Mouse (Mus musculus): ENCODE measurements at regions not wholly inside any gene's neighbourhood (a gene's known extent, or its start where the extent isn't known, plus 50 kb on each side); places are given as distances from the start of the nearest gene placed in this dataset.

- DNase-seq (ENCODE audit: low spot score in 2 of 2) = no peak
Measured at GRCm38 (mm10) chr12:109951884-109952456, 326.9 kb upstream of the Dio3 start.

DNA sequence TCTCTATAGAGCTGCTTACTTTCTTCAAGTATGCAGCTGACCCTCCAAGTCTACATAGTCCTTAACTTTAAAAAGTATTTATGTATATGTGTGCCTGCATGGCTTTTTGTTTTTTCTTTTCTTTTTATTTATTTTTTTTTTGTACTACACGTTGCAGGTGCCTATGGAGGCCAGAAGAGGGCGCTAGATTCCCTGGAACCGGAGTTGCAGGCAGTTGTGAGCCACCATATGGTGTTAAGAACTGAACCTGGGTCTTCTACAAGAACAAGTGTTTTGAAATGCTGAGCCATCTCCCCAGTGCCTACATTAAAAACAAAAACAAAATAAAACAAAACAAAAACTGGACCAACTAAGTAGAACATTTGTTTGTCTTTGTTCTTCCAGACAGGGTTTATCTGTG is 325.9 kb upstream of the Dio3 start:
- no peak for DNase-seq (ENCODE audit: low spot score in 2 of 2)

DNA sequence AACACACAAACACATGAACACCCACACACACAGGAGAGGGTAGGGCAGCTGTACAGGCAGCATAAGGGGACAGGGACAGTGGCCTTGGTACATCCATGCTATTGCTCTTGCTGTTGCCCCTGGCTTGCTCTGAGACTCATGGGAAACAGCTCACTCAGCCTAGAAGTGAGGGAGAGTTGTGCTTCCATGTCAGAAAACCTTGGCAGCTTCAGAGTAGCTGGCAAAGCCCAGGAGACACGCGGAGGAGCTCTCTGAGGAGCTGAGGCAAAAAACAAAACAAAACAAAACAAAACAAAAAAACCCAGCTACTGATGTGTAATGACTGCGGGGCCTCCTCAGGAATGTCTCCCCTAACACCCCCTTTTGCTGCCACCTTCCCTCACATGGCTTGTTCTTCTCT is 321.6 kb upstream of the Dio3 start:
- no peak for DNase-seq (ENCODE audit: low spot score in 2 of 2)

GRCm38 (mm10) chr12:109958357-109959085 is 320.3 kb upstream of the Dio3 start:
- DNase-seq (ENCODE audit: low spot score in 2 of 2) = peak; percentile 64 to 76

DNA sequence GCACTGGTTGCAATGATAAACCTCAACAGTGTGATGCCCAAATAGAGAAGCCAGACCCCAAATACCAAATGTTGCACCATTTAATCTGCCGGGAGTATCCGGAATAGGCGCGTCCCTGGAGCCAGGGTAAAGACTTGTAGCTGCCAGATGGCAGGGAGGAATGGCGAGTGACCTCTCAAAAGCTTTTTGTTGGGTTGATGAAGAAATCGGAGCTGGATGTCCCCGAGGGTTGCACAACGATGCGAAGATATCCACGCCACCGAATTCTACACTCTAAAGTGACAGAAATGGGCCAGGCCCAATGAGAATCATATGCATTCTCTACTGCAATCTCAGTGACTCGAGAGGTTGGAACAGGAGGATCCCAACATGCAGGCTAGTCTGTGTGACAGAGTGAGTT is 312.1 kb upstream of the Dio3 start:
- DNase-seq (ENCODE audit: low spot score in 2 of 2) = no peak

DNA sequence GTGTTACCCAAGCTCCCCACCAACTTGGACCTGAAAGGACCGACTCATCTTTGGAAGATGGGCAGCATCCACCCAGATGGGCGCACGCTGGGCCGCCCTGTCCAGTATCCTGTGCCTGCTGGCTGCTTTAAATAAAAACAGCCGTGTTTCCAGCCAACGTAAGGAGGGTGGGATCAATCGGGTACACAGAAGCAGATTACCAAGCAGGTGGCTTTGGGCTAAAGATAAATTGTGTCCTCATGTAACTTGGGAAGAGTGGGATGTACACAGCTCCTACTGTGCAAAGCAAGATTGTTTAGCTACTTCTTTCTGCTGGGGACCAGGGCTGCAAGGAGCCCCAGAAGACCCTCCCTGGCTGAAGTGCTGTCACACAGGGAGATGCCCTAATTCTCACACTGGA is 310.6 kb upstream of the Dio3 start:
- DNase-seq (ENCODE audit: low spot score in 2 of 2) = peak in 1 of 2 experiments; percentile 72

DNA sequence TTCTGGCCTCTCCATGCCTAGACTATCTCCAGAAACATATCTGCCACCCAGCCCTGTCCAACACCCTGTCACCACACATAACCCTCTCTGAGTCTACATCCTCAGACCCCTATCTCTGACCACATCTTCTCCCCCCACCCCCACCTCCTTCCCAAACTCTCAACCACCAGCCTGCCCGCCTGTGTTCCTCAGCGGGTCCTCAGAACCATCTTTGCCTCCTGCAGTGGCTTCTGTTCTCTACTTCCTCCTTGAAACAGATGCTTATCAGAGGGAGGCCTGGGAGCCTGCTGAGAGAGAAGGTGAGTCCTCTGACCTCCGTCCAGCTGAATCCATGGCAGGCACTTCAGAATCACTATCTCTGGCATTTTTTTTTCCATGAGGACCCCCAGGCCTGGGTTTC is 307.4 kb upstream of the Dio3 start:
- no peak for DNase-seq (ENCODE audit: low spot score in 2 of 2)

- DNase-seq (ENCODE audit: low spot score in 2 of 2) = no peak
Measured at GRCm38 (mm10) chr12:109972366-109973015, 306.4 kb upstream of the Dio3 start.

- no peak for DNase-seq (ENCODE audit: low spot score in 2 of 2)
Measured at GRCm38 (mm10) chr12:109973598-109973997, 305.3 kb upstream of the Dio3 start.

GRCm38 (mm10) chr12:109975176-109975972 is 303.5 kb upstream of the Dio3 start:
- DNase-seq (ENCODE audit: low spot score in 2 of 2) = peak; percentile 70 to 73

DNA sequence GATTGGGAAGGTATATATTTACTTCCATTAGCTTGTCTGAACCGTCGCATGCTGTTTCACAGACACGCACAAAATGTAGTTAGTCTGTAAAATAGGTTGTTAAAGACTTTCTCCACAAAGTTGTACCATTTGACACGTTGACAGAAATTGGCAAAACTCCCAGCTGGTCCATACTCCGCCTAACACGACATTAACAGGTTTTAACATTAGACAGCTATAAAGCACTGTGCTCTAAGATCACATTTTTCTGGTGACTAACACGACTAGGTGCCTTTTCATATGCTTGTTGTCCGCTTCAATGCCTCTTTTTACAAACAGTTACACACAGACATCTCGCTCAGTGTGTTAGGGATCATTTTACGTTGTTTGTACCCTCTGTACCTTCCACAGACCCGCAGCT is 294.2 kb upstream of the Dio3 start:
- DNase-seq (ENCODE audit: low spot score in 2 of 2) = no peak

- DNase-seq (ENCODE audit: low spot score in 2 of 2) = no peak
Measured at GRCm38 (mm10) chr12:109993410-109993809, 285.5 kb upstream of the Dio3 start.

DNA sequence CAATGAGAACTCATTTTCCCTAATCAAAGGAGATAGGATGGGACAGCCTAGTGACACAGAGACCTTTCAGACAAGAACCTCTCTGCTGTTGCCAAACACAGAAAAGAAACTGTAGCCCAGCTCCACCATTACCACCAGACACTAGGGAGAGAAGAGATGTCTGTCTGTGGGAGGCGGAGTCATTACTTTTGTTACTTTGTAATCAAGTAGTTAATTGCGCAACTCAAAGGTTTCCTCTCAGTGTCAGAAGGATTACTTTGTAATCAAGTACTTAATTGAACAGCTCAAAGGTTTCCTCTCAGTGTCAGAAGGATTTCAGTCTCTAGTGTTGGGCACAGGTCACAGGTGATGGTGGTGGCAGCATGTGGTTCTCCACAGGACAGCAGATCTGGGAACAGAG is 276.2 kb upstream of the Dio3 start:
- no peak for DNase-seq (ENCODE audit: low spot score in 2 of 2)

DNA sequence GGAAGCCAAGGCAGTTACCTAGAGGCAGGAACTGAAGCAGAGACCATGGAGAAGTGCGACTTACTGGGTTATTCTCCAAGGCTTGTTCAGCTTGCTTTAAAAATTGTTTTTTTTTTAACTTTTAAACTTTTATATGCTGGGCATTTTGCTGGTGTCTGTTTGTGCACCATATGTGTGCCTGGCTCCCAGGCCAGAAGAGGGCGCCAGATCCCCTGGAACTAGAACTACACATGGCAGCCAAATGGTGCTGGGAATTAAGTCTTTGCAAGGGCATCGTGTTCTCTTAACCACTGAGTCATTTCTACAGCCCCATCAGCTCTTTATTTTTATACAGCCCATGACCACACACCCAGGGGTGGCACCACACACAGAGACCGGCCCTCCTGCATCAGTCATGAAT is 269.7 kb upstream of the Dio3 start:
- DNase-seq (ENCODE audit: low spot score in 2 of 2) = no peak

DNA sequence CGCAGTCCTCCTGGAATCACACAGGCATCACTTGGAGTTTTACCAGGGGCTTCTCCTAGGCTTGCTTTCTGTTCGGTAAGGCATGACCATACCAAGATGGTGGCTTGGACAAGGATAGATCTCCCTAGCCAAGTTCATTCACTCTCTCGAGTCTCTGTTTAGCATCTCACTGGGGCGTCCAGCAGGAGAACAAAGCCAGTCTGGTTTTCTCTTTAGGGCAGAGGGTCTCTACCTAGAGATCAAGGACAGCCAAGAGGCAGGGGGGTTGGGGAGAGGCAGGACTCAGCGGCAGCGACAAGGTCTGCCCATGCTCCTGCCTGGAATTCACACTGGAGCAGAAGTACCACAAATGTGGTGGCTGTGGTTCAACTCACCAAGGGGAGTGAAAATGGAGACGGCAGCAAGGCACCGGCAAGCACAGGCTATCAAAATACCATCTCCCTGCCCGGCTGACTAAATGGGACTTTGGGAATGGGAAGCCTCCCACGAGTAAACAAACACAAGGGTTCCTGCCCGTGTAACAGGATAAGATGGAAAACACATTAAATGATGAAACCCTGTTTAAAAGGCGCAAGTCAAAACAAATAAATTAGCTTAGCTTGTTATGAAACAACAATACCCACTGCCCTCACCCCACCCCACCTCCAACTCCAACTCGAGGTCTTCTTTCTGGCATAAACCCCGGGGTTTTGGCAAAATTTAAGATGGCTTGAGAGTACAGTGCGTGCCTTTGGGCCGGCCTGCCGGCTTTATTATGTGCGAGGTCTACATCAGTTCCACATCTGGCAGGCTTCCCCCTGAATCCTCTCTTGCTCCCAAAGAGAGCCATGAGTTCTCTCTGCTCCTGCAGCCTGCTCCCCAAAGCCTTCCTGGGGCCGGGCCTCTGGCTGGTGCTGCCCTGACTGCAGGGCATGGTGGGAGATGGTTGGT is 258.1 kb upstream of the Dio3 start:
- no peak for DNase-seq (ENCODE audit: low spot score in 2 of 2)

DNA sequence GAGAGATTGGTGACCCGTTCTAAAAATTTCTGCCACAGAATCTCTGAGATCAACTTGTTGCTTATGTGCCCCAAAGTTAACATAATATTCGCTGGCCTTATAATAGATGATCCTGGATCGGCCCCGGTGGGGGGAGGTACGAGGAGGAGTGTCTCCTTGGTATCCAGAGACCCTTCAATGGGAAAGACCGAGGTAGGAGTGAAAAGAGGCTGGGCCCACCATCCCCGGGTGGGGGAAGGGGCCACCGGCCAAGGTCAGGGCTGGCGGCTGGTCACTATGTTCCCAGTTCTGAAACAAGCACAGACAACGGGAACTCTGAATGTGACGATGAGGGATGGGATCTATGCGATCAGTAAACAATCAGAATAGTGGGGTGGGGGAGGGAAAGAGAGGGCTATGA is 257.2 kb upstream of the Dio3 start:
- no peak for DNase-seq (ENCODE audit: low spot score in 2 of 2)

DNA sequence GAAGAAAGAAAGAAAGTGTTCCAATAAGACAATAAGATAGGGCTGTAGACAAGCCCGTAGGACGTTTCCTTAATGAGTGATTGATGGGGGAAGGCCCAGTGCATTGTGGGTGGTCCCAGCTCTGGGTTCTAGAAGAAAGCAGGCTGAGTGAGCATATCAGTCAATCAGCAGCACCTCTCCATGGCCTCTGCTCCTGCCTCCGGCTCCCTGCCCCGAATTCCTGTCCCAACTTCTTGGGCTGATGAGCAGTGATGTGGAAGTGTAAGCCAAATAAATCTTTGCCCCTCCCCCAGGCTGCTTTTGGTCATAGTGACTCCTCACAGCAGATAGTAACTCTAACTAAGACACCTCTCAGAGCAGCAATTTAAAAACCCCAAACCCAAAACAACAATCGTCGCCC is 256.2 kb upstream of the Dio3 start:
- no peak for DNase-seq (ENCODE audit: low spot score in 2 of 2)

- DNase-seq (ENCODE audit: low spot score in 2 of 2) = no peak
Measured at GRCm38 (mm10) chr12:110023192-110024101, 255.4 kb upstream of the Dio3 start.

DNA sequence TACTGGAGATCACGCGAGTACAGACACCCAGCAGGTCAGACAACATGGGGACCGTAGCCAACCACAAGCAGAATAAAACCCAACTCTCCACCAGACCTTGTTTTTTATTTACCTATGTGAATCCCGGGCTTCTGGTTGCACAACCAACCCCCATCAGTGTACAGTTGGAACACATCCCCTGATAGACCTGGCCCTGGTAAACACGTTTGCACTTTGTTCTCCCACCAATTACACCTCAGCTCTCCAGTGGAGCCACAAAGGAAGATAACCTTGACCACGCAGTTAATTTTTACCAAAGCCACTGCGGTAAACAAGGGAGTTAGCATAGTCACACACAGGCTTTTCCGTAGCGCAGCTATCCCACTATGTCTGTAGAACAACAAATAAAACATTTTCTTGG is 254.6 kb upstream of the Dio3 start:
- no peak for DNase-seq (ENCODE audit: low spot score in 2 of 2)

DNA sequence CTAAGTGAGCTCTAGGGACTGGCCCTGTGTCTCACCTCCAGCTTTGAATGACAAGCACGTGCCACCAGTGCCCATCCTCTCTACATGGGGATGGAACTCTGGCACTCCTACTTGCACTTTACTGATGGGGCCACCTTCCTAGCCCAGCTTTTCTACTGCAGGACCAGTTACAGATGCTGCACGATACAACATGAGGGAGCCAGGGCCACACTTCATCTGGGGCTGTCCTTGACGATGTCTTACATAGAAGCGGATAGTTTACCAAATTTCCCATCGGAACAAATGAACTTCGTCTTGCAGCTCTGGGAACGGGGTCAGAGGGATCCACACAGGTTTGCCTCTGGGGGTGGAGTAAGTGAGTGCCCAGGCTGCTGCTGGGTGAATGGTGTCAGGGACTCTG is 253.7 kb upstream of the Dio3 start:
- DNase-seq (ENCODE audit: low spot score in 2 of 2) = no peak

All from right cerebral cortex, postnatal 10 days (tissue).